Mouse (Mus musculus): ENCODE data around the gene Grk6.

DNA sequence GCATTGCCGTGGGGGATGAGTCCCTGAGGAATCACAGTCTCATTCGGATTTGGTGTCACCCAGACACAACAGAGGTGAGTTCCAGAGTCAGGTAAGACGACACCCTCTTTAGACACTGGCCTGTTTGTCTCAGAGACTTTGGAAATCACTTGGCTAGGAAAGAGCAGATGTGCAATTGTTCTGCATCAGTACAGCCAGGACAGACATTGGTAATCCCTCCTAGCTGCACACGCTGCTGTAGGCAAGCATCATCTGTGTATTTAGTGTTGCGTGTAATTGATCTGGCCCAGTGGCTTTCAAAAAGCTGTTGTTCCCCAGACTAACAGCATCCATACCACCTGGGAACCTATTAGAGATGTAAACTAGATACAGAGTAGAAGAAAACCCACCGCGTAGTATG, 41.6 kb upstream of the Grk6 start:
- TF ChIP-seq POLR2A (IDR thresholded peaks at IDR 0.05; ENCODE audit: control insufficient read depth, extremely low read depth, insufficient read depth, low read length, poor library complexity) (no peak), CTCF (IDR thresholded peaks at IDR 0.05; ENCODE audit: borderline replicate concordance, control insufficient read depth, extremely low read depth, insufficient read depth, low read length, poor library complexity) (no peak)
